Mouse (Mus musculus) bone marrow macrophage, adult 2 months (primary cell): ENCODE results near the gene Ninl. TPM values are rescaled to one million over a fixed set of nuclear protein-coding genes. Genes with fewer than 3 reads are reported as not detected.
"Not testable (repeated sequence)": the region's sequence is repeated elsewhere in the genome, so short reads cannot be mapped to it uniquely, and the experiment has no call there.

Experiments used
- H3K27ac ChIP-seq: 2 replicates; pipeline ENCODE4 v1.5.1; 2012; ENCODE audit warnings: low read depth, low read length; ENCODE audit not compliant: insufficient read depth
- H3K4me1 ChIP-seq: 2 replicates; pipeline ENCODE4 v1.6.1; 2012; ENCODE audit warnings: low read length; ENCODE audit not compliant: control insufficient read depth, insufficient read depth
- H3K4me3 ChIP-seq: 2 replicates; pipeline ENCODE4 v1.5.1; 2012; ENCODE audit warnings: mild to moderate bottlenecking, low read length, moderate library complexity; ENCODE audit not compliant: insufficient read depth
- CTCF ChIP-seq: IDR thresholded peaks from 2 replicates; pipeline ENCODE4 v1.5.1; 2012; ENCODE audit warnings: low read depth, mild to moderate bottlenecking, low read length, moderate library complexity
- POLR2A ChIP-seq: IDR thresholded peaks from 2 replicates; pipeline ENCODE4 v1.6.1; 2012; ENCODE audit warnings: mild to moderate bottlenecking, low read depth, low read length, borderline replicate concordance
- polyA plus RNA-seq: library from polyadenylated mRNA; stranded (reverse); fragments of >200 nt; gene quantifications from 2 replicates; pipeline ENCODE4 v1.2.4, GENCODE M21; 2012; ENCODE audit not compliant: missing spikeins, insufficient read depth, insufficient read length

Ninl gene
- polyA plus RNA-seq, 1 experiment: 1.9 TPM

GRCm38 (mm10) chr2:150964641-150965040, 74.5 kb downstream of the Ninl start:
- TF ChIP-seq POLR2A: no peak
- no peak overlapping the region for H3K4me3 ChIP-seq
- H3K27ac ChIP-seq: no peak overlapping the region
- H3K4me1 ChIP-seq: no peaks in the 10 kb centered on the region

DNA sequence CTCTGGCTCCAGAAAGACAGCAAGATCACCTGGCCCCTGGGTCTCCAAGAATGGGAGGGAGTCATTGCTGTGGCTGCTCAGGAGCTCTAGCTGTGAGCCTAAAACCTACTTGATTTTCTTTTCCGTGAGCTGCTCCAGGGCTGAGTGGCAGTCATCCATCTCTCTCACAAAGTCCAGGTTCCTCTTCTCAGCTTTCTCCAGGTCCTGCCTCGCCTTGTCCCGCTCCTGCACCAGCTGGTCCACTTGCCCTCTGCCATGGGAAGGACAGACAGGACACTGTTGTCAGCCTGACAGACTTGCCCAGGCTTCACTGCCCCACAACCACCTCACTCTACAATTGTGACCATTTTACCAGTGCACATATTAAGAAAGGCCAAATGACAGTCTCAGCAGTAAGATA, 75.9 kb downstream of the Ninl start:
- TF ChIP-seq CTCF (no peak), POLR2A (no peak)
- Histone ChIP-seq H3K4me3 (no peak overlapping the region), H3K4me1 (no peaks in the 10 kb centered on the region), H3K27ac (no peak overlapping the region)

DNA sequence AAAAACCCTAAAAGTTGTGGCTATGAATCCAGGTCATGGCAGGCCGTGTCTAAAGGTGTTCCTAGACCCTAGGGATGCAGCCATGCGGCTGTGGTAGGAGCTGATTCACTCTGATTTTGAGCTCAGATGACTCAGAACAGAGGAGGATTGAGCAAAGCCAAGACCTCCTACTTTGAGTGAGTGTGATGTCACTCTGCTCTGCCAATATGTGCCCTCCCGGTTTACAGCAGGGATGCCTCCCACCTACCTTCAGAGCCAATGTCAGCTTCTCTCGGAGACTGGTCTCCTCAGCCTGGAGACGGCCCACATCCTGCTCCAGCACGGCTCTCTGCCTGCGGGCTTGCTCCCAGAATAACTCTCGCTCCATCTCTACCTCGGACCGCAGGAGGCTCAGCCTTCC, 79.7 kb downstream of the Ninl start:
- Histone ChIP-seq H3K27ac (no peak overlapping the region), H3K4me1 (no peaks in the 10 kb centered on the region), H3K4me3 (no peak overlapping the region)
- TF ChIP-seq POLR2A (no peak), CTCF (no peak)

GRCm38 (mm10) chr2:150955859-150956258, 83.3 kb downstream of the Ninl start:
- H3K4me3 ChIP-seq: no peak overlapping the region
- no peaks in the 10 kb centered on the region for H3K4me1 ChIP-seq
- TF ChIP-seq POLR2A (no peak), CTCF (no peak)
- H3K27ac ChIP-seq: no peak overlapping the region

GRCm38 (mm10) chr2:150951201-150951600, 88.0 kb downstream of the Ninl start:
- no peak for TF ChIP-seq CTCF
- no peak for TF ChIP-seq POLR2A
- no peak overlapping the region for H3K4me3 ChIP-seq
- no peaks in the 10 kb centered on the region for H3K4me1 ChIP-seq
- H3K27ac ChIP-seq: no peak overlapping the region

DNA sequence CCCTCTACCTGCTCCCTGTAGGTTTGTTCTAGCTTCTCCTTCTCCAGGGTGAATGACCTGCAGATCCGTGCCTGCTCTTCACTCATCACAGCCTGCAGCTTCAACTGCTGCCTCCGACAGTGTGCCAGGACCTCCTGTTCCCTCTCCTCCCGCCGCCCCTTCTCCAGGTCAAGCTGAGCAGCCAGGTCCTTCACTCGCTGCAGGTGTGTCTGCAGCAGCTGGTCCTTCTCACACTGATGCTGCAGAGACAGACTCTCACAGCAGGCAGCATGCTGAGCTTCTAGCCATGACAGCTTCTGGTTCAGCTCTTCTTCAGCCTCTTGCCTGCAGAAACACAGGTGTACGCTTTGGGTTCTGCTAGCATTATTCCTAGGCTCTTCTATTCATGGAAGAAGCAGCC, 89.1 kb downstream of the Ninl start:
- no peak overlapping the region for H3K27ac ChIP-seq

DNA sequence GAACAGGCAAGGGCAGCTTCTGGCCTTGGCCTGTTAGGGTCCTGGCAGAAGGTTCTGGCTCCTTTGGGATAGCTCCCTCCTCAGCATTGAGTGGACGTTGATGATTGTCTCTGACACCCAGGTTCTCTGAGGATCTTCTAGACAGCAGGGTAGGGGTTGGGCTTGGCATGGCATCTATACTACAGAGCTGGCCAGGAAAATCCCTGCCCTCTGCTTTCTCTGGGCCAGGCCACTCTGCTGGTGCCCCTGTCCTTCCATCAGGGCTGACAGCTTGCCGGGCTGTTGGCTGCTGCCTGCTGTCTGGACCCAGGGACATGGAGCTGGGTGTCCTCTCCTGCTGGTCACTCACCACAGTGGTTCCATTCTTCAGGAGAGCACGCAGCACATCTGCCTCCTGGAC, 89.5 kb downstream of the Ninl start:
- Histone ChIP-seq H3K27ac (no peak overlapping the region), H3K4me1 (no peaks in the 10 kb centered on the region), H3K4me3 (no peak overlapping the region)
- TF ChIP-seq CTCF (no peak), POLR2A (no peak)

More for the DNA sequence above, 89.1 kb downstream of the Ninl start:
- no peak for TF ChIP-seq CTCF
- H3K4me3 ChIP-seq: no peak overlapping the region
- H3K4me1 ChIP-seq: no peaks in the 10 kb centered on the region

GRCm38 (mm10) chr2:150948786-150949185, 90.4 kb downstream of the Ninl start:
- TF ChIP-seq CTCF (no peak), POLR2A (no peak)
- Histone ChIP-seq H3K4me3 (no peak overlapping the region), H3K27ac (no peak overlapping the region), H3K4me1 (no peaks in the 10 kb centered on the region)

- H3K27ac ChIP-seq, H3K4me1 ChIP-seq, H3K4me3 ChIP-seq: not testable (repeated sequence)
Measured at GRCm38 (mm10) chr2:150947880-150948611, 91.1 kb downstream of the Ninl start.

DNA sequence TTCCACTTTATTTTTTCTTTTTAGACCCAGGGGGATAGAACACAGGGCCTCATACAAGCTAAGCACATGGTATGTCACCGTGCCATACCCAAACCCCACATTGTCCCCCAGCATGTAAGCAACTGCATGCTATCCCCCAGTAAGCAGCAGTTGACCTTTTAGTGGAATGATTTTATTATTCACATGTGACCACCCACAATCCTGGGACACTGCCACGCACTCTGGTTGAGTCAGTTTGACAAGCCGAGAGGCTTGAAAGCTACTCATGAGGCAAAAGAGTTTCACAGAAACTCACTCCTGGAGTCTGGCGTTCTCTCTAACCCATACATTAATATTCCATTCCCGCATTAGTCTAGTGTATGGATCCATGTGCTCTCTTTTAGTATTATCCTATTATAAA, 91.8 kb downstream of the Ninl start:
- not testable (repeated sequence) for H3K4me3 ChIP-seq, H3K4me1 ChIP-seq, H3K27ac ChIP-seq

- TF ChIP-seq POLR2A: no peak
- no peaks in the 10 kb centered on the region for H3K4me1 ChIP-seq
- H3K27ac ChIP-seq: no peak overlapping the region
- H3K4me3 ChIP-seq: no peak overlapping the region
Measured at GRCm38 (mm10) chr2:150944017-150944416, 95.2 kb downstream of the Ninl start.
